Mouse (Mus musculus) midbrain, postnatal 0 days (tissue): ENCODE results near the gene Plxnb2. TPM values are rescaled to one million over a fixed set of nuclear protein-coding genes. Genes with fewer than 3 reads are reported as not detected.

ENCODE experiments used
- ATAC-seq: fragments of 200-750 bp; cut with Nextera tagmentation; 2 replicates; pipeline ENCODE4 v1.8.0; 2017; ENCODE audit warnings: moderate number of reproducible peaks, mild to moderate bottlenecking, moderate TSS enrichment, moderate library complexity; ENCODE audit not compliant: low FRiP score
- DNase-seq: peaks from one replicate; pipeline ENCODE4 v3.0.0-alpha.2; 2015; ENCODE audit warnings: low spot score
- H3K27ac ChIP-seq: fragments of 300-500 bp; sonication (generic); 2 replicates; pipeline ENCODE4 v1.5.1; 2014; ENCODE audit warnings: low read depth, mild to moderate bottlenecking, low read length, mixed read lengths
- H3K27me3 ChIP-seq: fragments of 300-500 bp; sonication (generic); 2 replicates; pipeline ENCODE4 v1.6.1; 2014; ENCODE audit warnings: low read length, control low read depth, mixed read lengths; ENCODE audit not compliant: insufficient read depth
- H3K36me3 ChIP-seq: fragments of 300-500 bp; sonication (generic); 2 replicates; pipeline ENCODE4 v1.6.1; 2014; ENCODE audit warnings: low read length, control low read depth, mixed read lengths; ENCODE audit not compliant: insufficient read depth
- H3K4me1 ChIP-seq: fragments of 300-500 bp; sonication (generic); 2 replicates; pipeline ENCODE4 v1.6.1; 2014; ENCODE audit warnings: mild to moderate bottlenecking, control low read depth, antibody characterized with exemption, low read length, mixed read lengths; ENCODE audit not compliant: insufficient read depth
- H3K4me2 ChIP-seq: fragments of 300-500 bp; sonication (generic); 2 replicates; pipeline ENCODE4 v1.6.1; 2014; ENCODE audit warnings: low read depth, mild to moderate bottlenecking, low read length, mixed read lengths; ENCODE audit not compliant: poor library complexity, severe bottlenecking
- H3K4me3 ChIP-seq: fragments of 300-500 bp; sonication (generic); 2 replicates; pipeline ENCODE4 v1.5.1; 2014; ENCODE audit warnings: low read depth, mild to moderate bottlenecking, low read length, moderate library complexity
- H3K9ac ChIP-seq: fragments of 300-500 bp; sonication (generic); replicated peaks from 2 replicates; pipeline ENCODE4 v1.6.1; 2014; ENCODE audit warnings: mild to moderate bottlenecking, low read length, moderate library complexity, mixed read lengths; ENCODE audit not compliant: poor library complexity, severe bottlenecking
- H3K9me3 ChIP-seq: fragments of 300-500 bp; sonication (generic); 2 replicates; pipeline ENCODE4 v1.6.1; 2016; ENCODE audit warnings: low read length, control low read depth
- CTCF ChIP-seq: IDR thresholded peaks from 2 replicates; pipeline ENCODE4 v1.5.1; 2016; ENCODE audit warnings: antibody characterized with exemption, mild to moderate bottlenecking
- WGBS: fragments of 180-500 bp; shearing (Covaris S2); extraction: QIAGEN DNeasy Blood & Tissue Kit; methylation state at CpG from one replicate; pipeline ENCODE4 v1.1.7; 2014; 5-methylcytosine and 5-hydroxymethylcytosine counted together
- polyA plus RNA-seq: library from polyadenylated mRNA; unstranded; fragments of >200 nt; fragmentation: Nextera tagmentation; extraction: Ambion mirVana; gene quantifications from 2 replicates; pipeline ENCODE4 v1.2.1, GENCODE M21; 2015
- total RNA-seq: library from RNA; depleted of rRNA; stranded (reverse); fragments of >200 nt; gene quantifications from 2 replicates; pipeline ENCODE4 v1.2.3, GENCODE M21; 2014

Plxnb2 gene
- total and polyA plus RNA-seq, 2 experiments from 2014 or later = 50.4 to 199 TPM

GRCm38 (mm10) chr15:89196313-89196706 is 15.7 kb upstream of the Plxnb2 start, which contains the start of gene Dennd6b:
Dennd6b (minus strand) TSS chr15:89196496.
- WGBS = under 1% methylated on average over 38 of the region's 38 CpGs
- peak within 1 kb of the TSS; percentile 98 for H3K27ac ChIP-seq

GRCm38 (mm10) chr15:89195690-89196312 is 15.2 kb upstream of the Plxnb2 start:
- ATAC-seq = peak; percentile 88
- Histone ChIP-seq H3K9ac (peak overlapping the region; percentile 98), H3K4me3 (peak overlapping the region; percentile 81), H3K4me2 (peak overlapping the region; percentile 52), H3K36me3 (peaks cover 8% of the 10 kb centered on the region), H3K9me3 (no peaks in the 10 kb centered on the region), H3K27me3 (no peaks in the 10 kb centered on the region), H3K27ac (peak overlapping the region; percentile 98), H3K4me1 (no peaks in the 10 kb centered on the region; the same call in 1 of the 2 replicates)
- DNase-seq = peak; percentile 89
- under 1% methylated on average over 25 of the region's 25 CpGs for WGBS
- no peak for TF ChIP-seq CTCF

More at GRCm38 (mm10) chr15:89196313-89196706, 15.7 kb upstream of the Plxnb2 start, which contains the start of gene Dennd6b:
- DNase-seq = peak; percentile 99
- Histone ChIP-seq H3K4me3 (peak within 1 kb of the TSS; percentile 81), H3K27me3 (no peaks in the 10 kb centered on the region), H3K36me3 (peaks cover 4% of the 10 kb centered on the region), H3K4me2 (peak within 1 kb of the TSS; percentile 52), H3K4me1 (no peaks in the 10 kb centered on the region; the same call in 1 of the 2 replicates), H3K9me3 (no peaks in the 10 kb centered on the region), H3K9ac (peak within 1 kb of the TSS; percentile 98)
- TF ChIP-seq CTCF = peak; percentile 91
- peak; percentile 98 for ATAC-seq

GRCm38 (mm10) chr15:89195261-89195681 is 14.7 kb upstream of the Plxnb2 start:
- Histone ChIP-seq H3K27me3 (no peaks in the 10 kb centered on the region), H3K36me3 (peaks cover 13% of the 10 kb centered on the region), H3K9ac (peak overlapping the region; percentile 98), H3K9me3 (no peaks in the 10 kb centered on the region), H3K4me1 (no peaks in the 10 kb centered on the region; the same call in 1 of the 2 replicates), H3K4me2 (peak overlapping the region; percentile 52), H3K4me3 (peak overlapping the region; percentile 81), H3K27ac (peak overlapping the region; percentile 98)
- WGBS = 19% methylated on average over 6 of the region's 6 CpGs
- no peak for TF ChIP-seq CTCF
- DNase-seq = peak; percentile 33
- no peak for ATAC-seq

- no peak for DNase-seq
- Histone ChIP-seq H3K27ac (no peak overlapping the region), H3K4me2 (no peak overlapping the region), H3K4me1 (0 out of 2 replicates have a peak, but pooled peaks cover under 1% of the 10 kb centered on the region), H3K36me3 (peaks cover 45% of the 10 kb centered on the region), H3K9ac (no peak overlapping the region), H3K9me3 (no peaks in the 10 kb centered on the region), H3K27me3 (no peaks in the 10 kb centered on the region), H3K4me3 (no peak overlapping the region)
- no peak for TF ChIP-seq CTCF
- ATAC-seq = no peak
- 72% methylated on average over 5 of the region's 5 CpGs for WGBS
Observed at GRCm38 (mm10) chr15:89184937-89185227, 4.3 kb upstream of the Plxnb2 start.

- Histone ChIP-seq H3K9me3 (no peaks in the 10 kb centered on the region), H3K36me3 (peaks cover 39% of the 10 kb centered on the region), H3K27ac (no peak overlapping the region), H3K4me2 (no peak overlapping the region), H3K4me3 (no peak overlapping the region), H3K4me1 (peaks cover 6% of the 10 kb centered on the region; the same call in 1 of the 2 replicates), H3K9ac (no peak overlapping the region), H3K27me3 (no peaks in the 10 kb centered on the region)
- DNase-seq = peak; percentile 66
- ATAC-seq = no peak
- 36% methylated on average over 5 of the region's 5 CpGs for WGBS
- TF ChIP-seq CTCF = no peak
Observed at GRCm38 (mm10) chr15:89184141-89184936, 3.8 kb upstream of the Plxnb2 start.

- Histone ChIP-seq H3K27me3 (no peaks in the 10 kb centered on the region), H3K27ac (no peak overlapping the region), H3K4me1 (peaks cover 21% of the 10 kb centered on the region), H3K4me2 (no peak overlapping the region), H3K4me3 (no peak overlapping the region), H3K36me3 (peaks cover 27% of the 10 kb centered on the region), H3K9ac (no peak overlapping the region), H3K9me3 (no peaks in the 10 kb centered on the region)
- DNase-seq (no peak), ATAC-seq (no peak)
- WGBS = 76% methylated on average over 5 of the region's 5 CpGs
- no peak for TF ChIP-seq CTCF
Observed at GRCm38 (mm10) chr15:89182842-89183241, 2.3 kb upstream of the Plxnb2 start.
